Mouse (Mus musculus) heart, embryonic 16.5 days (tissue): ENCODE results near the gene Shisa2. TPM values are rescaled to one million over a fixed set of nuclear protein-coding genes. Genes with fewer than 3 reads are reported as not detected.

ENCODE experiments used
- ATAC-seq: fragments of 200-750 bp; cut with Nextera tagmentation; replicated peaks from 2 replicates; pipeline ENCODE4 v1.8.0; 2017; ENCODE audit warnings: moderate number of reproducible peaks; ENCODE audit not compliant: insufficient read depth, low FRiP score; ENCODE audit errors: extremely low read depth
- H3K27ac ChIP-seq: fragments of 300-500 bp; sonication (generic); 2 replicates; pipeline ENCODE4 v1.5.1; 2014; ENCODE audit warnings: mild to moderate bottlenecking, low read length, control low read depth, moderate library complexity
- H3K27me3 ChIP-seq: fragments of 300-500 bp; sonication (generic); 2 replicates; pipeline ENCODE4 v1.6.1; 2014; ENCODE audit warnings: low read length, mixed read lengths; ENCODE audit not compliant: control insufficient read depth, insufficient read depth
- H3K36me3 ChIP-seq: fragments of 300-500 bp; sonication (generic); 2 replicates; pipeline ENCODE4 v1.6.1; 2014; ENCODE audit not compliant: control insufficient read depth, insufficient read depth
- H3K4me1 ChIP-seq: fragments of 300-500 bp; sonication (generic); 2 replicates; pipeline ENCODE4 v1.6.1; 2014; ENCODE audit warnings: low read length, mixed read lengths; ENCODE audit not compliant: control insufficient read depth, insufficient read depth
- H3K4me2 ChIP-seq: fragments of 300-500 bp; sonication (generic); 2 replicates; pipeline ENCODE4 v1.6.1; 2014; ENCODE audit warnings: low read depth, mild to moderate bottlenecking, control low read depth, low read length
- H3K4me3 ChIP-seq: fragments of 300-500 bp; sonication (generic); 2 replicates; pipeline ENCODE4 v1.5.1; 2014; ENCODE audit warnings: mild to moderate bottlenecking, control low read depth, low read length
- H3K9ac ChIP-seq: fragments of 300-500 bp; sonication (generic); 2 replicates; pipeline ENCODE4 v1.6.1; 2014; ENCODE audit warnings: low read length, control low read depth
- H3K9me3 ChIP-seq: fragments of 300-500 bp; sonication (generic); replicated peaks from 2 replicates; pipeline ENCODE4 v1.6.1; 2016; ENCODE audit warnings: low read length; ENCODE audit not compliant: control insufficient read depth
- whole genome bisulfite sequencing: fragments of 180-500 bp; shearing (Covaris S2); extraction: QIAGEN DNeasy Blood & Tissue Kit; methylation state at CpG from one replicate; pipeline ENCODE4 v1.1.7; 2014; 5-methylcytosine and 5-hydroxymethylcytosine counted together
- polyA plus RNA-seq: library from polyadenylated mRNA; unstranded; fragments of >200 nt; fragmentation: Nextera tagmentation; extraction: Ambion mirVana; gene quantifications from 2 replicates; pipeline ENCODE4 v1.2.1, GENCODE M21; 2015

Shisa2 gene
- polyA plus RNA-seq, 1 experiment from 2014 or later = 12.2 TPM

- H3K4me2 ChIP-seq = no peak overlapping the region
- no peak for ATAC-seq
Measured at GRCm38 (mm10) chr14:59672893-59673515, 47.9 kb downstream of the Shisa2 start.

GRCm38 (mm10) chr14:59674556-59674955, 49.4 kb downstream of the Shisa2 start:
- H3K36me3 ChIP-seq = no peaks in the 10 kb centered on the region
- no peaks in the 10 kb centered on the region for H3K27me3 ChIP-seq
- no peaks in the 10 kb centered on the region for H3K9me3 ChIP-seq
- no peak for ATAC-seq
- no peaks in the 10 kb centered on the region for H3K4me1 ChIP-seq
- no peak overlapping the region for H3K4me2 ChIP-seq
- WGBS = 48% methylated on average over 8 of the region's 8 CpGs
- 0 out of 2 replicates have a peak overlapping the region, but pooled peaks have one; percentile 5 for H3K27ac ChIP-seq
- no peak overlapping the region for H3K9ac ChIP-seq
- no peak overlapping the region for H3K4me3 ChIP-seq

More at GRCm38 (mm10) chr14:59672893-59673515, 47.9 kb downstream of the Shisa2 start:
- Histone ChIP-seq H3K4me3 (no peak overlapping the region), H3K36me3 (no peaks in the 10 kb centered on the region), H3K27ac (no peak overlapping the region), H3K9ac (no peak overlapping the region), H3K9me3 (no peaks in the 10 kb centered on the region), H3K27me3 (no peaks in the 10 kb centered on the region), H3K4me1 (no peaks in the 10 kb centered on the region)
- 74% methylated on average over 6 of the region's 6 CpGs for WGBS

GRCm38 (mm10) chr14:59675330-59675729, 50.2 kb downstream of the Shisa2 start:
- H3K9ac ChIP-seq = no peak overlapping the region
- no peaks in the 10 kb centered on the region for H3K4me1 ChIP-seq
- H3K36me3 ChIP-seq = no peaks in the 10 kb centered on the region
- H3K27me3 ChIP-seq = no peaks in the 10 kb centered on the region
- no peak overlapping the region for H3K27ac ChIP-seq
- ATAC-seq = no peak
- 67% methylated on average over 4 of the region's 4 CpGs for WGBS
- H3K9me3 ChIP-seq = no peaks in the 10 kb centered on the region
- no peak overlapping the region for H3K4me2 ChIP-seq
- no peak overlapping the region for H3K4me3 ChIP-seq

GRCm38 (mm10) chr14:59677598-59678003, 52.5 kb downstream of the Shisa2 start:
- 55% methylated on average over 7 of the region's 7 CpGs for WGBS
- no peak overlapping the region for H3K9ac ChIP-seq
- no peak; the same call in 1 of the 2 replicates for ATAC-seq
- no peaks in the 10 kb centered on the region for H3K36me3 ChIP-seq
- no peak overlapping the region for H3K4me3 ChIP-seq
- H3K4me1 ChIP-seq = no peaks in the 10 kb centered on the region
- no peaks in the 10 kb centered on the region for H3K9me3 ChIP-seq
- H3K4me2 ChIP-seq = no peak overlapping the region
- H3K27ac ChIP-seq = no peak overlapping the region
- H3K27me3 ChIP-seq = no peaks in the 10 kb centered on the region

Other genes with a start within 250 kb of the Shisa2 start
- gene Phf11c, start 229.9 kb upstream of the Shisa2 start, polyA plus RNA-seq = 0.41 and 0.53 TPM in 2 replicates
- 5.8 and 6.2 TPM in 2 replicates for gene Setdb2, start 184.4 kb upstream of the Shisa2 start, polyA plus RNA-seq
- gene Cab39l, start 184.3 kb upstream of the Shisa2 start, polyA plus RNA-seq = 22.9 and 23.0 TPM in 2 replicates
- gene Cdadc1, start 27.3 kb upstream of the Shisa2 start, polyA plus RNA-seq = 34.5 and 36.0 TPM in 2 replicates